Mouse (Mus musculus): ENCODE measurements at regions not wholly inside any gene's neighbourhood (a gene's known extent, or its start where the extent isn't known, plus 50 kb on each side); places are given as distances from the start of the nearest gene placed in this dataset.
A peak's percentile ranks its signal among the peaks of the same experiment; 100 is the strongest.

DNA sequence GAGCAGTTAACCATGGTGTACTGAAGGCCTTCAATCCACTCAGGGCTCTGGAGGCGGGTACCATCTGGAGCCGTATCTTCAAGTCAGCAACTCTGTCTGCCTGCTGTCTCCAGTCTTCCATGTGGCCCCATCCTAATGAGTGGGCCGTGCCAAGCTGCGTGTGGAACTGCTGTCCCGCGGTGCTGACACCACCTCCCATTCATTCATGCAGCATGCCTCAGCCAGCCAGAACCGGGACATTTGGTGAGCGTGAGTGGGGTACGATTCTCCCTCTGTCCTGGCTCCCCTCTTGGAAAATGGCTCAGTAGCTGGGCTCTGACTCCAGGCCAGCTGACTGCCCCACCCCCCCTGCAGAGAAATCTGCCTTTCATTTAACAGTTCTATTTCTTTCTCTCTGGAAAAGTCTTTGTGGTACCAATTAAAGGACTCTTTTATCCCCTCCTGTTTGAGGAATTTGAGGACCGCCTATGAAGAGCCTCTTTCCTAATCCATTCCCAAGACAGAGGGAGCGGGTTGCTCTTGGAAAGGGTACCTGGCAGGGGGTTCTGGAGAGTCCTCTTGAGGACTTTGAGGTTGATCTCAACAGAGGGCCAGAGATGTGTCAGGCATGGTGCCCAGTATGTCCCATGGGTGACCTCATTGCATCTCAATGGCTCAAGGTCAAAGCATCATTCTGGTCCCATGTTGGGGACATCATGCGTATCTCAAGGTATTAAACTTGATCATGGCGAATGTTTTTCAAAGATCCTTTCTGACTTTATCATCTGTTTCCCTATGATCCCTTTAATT lies 55.5 kb upstream of the Brd7 start:
- intact Hi-C loops (cut with DNase I) = no loop called here
- DNase-seq = no peak

DNA sequence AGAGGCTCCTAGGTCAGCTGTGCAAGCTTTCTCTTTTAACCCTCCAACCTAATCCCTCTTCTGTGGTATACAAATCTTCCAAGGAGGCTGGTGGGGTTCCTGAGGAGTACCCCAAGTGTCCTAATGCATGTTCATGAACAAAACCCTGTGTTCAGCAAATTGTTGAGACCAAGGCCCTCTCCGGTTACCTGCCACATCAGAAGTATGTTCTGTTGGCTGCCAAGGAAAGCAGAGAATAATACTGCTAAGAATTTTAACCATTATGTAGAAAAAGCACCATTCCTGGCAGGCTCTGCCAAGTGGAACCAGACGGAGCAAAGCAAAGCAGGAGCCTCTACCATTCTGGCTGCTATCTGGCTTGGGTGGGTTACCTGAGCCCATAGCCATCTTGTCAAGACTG lies 61.3 kb upstream of the Brd7 start:
- intact Hi-C loops (cut with DNase I) = no loop called here
- no peak for DNase-seq

DNA sequence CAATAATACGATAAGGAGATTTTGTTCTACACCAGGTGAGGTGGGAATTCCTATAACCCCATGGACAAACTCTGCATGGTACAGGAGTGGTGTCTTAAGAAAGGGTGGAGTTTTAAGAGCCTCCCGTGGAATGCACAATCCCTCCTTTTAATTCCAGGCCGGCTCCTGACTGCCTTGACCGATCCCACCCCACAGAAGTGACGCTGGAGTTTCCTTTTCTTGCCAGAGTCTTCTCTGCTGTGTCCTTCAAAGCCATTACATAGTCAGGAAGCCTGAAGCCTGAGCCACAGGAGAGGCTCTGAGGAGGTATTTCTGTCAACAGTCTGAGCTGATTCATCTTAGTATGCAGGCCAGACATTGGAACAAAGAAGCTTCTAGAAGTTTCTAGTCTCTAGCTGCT lies 66.6 kb upstream of the Brd7 start:
- intact Hi-C loops (cut with DNase I) = no loop called here
- no peak for DNase-seq

DNA sequence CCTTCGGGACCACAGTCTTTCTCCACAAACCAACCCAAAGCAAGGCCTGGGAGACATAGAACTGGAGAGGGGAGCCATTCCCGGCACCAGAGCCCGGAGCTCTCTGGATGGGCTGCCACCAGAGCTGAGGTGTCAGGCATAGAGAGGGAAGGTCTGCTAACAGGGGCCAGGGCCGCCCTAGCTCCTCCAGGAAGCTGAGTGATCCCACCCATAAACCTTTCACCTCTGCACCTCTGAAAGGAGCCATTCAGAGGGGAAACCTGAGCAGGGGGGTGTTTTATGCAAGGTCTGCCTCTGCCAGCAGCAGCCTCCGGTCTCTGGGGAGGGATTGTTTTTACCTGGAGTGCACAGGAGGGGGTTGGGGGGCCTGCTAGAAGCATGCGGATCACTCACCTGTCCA lies 69.4 kb upstream of the Brd7 start:
- intact Hi-C loops (cut with DNase I) = no loop called here
- DNase-seq = no peak

DNA sequence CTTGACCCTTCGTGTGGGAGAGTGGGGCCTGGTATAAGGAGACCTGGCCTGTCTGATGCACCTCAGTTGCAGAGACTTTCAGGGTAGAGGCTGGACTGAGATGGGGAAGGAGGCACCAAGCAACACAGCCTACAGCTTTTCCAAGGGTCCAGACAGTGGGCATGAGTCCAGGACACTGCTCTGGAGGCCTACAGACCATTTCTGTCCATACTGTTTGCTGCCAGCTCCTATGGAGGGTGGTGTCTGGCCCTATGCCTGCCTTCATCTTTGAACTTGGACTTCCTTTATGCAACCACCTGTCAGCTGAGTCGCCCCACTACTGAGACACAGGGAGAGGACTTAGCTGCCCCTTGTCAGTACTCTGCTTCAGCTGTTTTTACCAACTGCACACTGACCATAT lies 73.7 kb upstream of the Brd7 start:
- intact Hi-C loops (cut with DNase I) = no loop called here
- DNase-seq = no peak

DNA sequence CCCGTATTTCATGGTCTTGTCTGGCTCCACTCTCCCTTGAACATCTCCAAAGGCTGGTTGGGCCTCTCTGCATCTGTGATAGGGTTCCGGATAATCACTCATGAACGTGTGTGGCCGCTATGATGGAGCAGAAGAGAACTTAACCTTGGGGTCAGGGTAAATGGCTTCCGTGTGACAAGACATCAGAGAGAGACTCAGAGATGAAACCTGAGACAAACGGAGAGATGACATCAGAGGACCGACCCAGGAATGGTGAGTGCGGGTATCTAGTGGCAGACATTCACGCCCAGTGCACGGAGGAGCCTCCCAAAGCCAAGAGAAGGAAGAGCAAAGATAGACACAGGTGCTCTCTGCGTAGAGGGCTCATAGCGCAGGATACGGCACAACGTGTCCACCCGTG lies 78.2 kb upstream of the Brd7 start:
- DNase-seq = no peak
- intact Hi-C loops (cut with DNase I) = no loop called here

DNA sequence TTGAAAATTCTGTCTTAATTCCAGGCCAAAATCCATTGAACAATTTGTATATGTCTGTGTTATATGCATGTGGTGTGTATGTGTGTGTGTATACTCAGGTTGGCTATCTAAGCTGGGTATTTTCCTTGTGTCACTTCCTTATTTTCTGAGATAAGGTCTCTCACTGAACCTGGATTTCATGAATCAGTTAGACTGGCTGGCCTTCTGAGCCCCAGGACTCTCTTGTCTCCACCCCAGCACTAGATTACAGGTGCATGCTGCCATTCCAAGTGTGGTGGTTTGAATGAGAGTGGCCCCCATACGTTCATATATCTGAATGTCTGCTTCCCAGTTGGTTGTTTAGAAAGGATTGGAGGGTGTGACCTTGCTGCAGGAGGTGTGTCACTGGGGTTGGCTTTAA lies 77.8 kb upstream of the Nkd1 start:
- DNase-seq = no peak
- intact Hi-C loops (cut with DNase I) = no loop called here

DNA sequence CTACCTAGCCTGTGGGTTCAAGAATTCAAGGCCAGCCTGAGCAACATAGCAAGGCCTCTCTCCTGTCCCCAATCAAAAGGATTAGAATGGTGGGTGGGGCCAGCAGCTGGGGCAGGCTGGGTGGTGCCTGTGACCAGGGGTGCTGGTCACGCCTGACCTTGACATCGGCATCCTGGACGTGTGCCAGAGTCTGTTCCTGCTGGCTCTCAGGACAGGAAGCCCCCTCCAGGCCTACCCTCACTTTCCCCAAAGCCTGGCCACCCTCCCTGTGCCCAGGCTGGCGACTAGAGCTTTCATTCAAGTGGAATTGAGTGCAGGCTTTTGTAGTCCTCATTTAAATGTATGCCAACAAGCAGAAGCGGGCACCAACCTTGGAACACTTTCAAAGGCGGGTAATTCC lies 73.7 kb upstream of the Nkd1 start:
- intact Hi-C loops (cut with DNase I) = no loop called here
- no peak for DNase-seq

DNA sequence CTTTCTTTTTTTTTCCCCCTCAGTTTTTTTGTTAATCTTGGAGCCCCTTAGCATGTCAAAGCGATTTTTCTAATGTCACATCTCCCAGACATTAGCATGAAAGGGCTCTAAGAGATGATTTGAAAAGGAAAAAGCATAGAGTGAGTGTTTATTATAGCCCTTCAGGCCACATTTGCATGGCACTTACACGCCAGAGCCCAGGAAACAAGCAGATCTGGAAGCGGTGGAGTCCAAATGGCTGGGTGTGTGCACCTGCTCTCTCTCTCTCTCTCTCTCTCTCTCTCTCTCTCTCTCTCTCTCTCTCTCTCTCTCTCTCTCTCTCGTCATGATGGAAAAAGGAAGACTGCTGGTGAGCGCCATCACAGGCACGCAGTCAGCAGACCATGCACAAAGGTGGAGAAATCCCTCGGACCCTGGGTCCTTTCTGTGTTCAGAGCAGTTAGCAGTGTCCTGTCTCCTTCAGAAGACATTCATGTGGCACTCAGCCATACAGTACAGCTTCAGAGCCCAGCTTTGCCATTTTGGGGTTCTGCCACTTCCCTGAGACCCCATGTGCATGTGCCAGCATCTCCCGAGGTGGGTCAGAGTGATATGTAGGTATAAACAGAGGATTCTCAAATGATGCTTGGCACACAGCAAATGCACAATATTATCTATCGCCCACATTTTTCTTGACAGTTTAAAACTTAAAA lies 73.2 kb upstream of the Nkd1 start:
- no peak for DNase-seq
- intact Hi-C loops (cut with DNase I) = no loop called here

DNA sequence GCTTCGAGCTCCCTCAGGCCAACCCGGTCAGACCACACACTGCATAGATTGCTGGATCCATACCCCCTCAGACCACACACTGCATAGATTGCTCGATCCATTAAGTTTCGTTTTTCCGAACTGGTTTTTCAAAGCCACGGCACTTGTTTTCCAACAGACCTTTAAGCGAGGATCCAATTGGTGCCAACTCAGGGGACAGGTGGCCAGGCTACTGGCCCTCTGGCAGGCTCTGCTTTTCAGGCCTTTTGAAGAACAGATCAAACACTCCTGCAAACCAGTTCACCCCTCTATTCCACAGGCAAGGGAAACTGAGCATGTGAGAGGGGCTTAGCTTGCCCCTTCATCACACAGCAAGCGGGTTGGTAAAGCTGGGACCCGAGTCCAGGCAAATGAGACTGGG lies 72.2 kb upstream of the Nkd1 start:
- intact Hi-C loops (cut with DNase I) = no loop called here
- no peak for DNase-seq

DNA sequence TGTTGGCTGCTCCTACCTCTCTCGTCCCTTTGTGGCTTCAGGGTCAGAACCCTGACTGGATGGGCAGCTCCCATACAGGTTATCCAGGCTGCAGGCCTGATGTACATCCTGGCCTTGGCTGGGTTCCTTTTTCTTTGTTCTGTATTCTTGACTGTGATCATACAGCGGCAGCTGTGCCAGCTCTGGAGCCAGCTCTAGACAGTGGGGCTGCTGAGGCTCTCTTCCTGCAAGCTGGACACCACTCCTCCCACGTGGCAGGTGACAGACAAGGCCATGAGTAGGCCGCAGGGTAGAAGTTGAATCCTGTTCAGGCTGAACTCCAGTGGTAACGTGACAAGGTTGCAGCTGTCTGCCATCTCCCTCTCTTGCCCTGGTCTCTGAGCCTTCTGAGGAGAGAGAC lies 71.6 kb upstream of the Nkd1 start:
- DNase-seq = no peak
- intact Hi-C loops (cut with DNase I) = no loop called here

DNA sequence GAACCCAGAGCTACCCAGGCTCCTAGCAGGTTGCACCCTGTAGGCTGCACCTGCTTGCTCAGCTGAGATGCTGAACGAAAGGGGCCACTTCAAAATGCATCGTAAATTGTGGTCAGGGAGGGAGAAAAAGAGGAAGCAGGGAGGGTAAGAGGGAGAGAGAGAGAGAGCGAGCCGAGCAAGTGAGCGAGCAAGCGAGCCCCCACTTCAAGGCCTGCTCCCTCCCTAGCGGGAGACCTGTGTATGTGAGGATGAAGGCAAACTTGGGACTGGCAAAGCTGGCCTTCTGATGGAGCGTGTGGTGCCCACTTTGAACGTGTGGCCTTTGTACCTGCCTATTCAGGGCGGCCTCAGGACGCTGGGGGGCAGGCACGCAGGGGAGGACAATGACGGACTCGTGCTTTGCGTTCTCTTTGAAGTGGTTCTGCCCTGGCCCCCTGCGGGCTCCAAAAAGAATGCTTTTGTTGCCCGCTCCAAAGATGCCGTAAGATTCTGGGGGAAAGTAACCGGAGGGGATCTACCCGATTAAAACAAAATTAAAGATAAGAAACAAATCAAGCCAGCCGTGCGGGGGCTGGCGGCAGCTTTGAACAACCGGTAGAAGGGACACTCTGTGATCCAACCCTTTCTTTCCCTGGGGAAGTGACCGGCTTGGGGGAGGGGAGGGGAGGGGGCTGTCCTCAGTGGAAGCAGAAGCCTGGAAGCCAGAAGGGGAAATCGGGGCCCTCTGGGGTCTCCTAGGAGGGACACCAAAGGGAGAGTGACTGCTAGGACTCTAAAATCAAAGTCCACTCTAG lies 70.1 kb upstream of the Nkd1 start:
- intact Hi-C loops (cut with DNase I) = loop anchor here (5.0 to 10.0 kb wide), 2 partner anchors 66 to 164 kb away; no protein-coding TSS in a partner anchor
- no peak for DNase-seq

DNA sequence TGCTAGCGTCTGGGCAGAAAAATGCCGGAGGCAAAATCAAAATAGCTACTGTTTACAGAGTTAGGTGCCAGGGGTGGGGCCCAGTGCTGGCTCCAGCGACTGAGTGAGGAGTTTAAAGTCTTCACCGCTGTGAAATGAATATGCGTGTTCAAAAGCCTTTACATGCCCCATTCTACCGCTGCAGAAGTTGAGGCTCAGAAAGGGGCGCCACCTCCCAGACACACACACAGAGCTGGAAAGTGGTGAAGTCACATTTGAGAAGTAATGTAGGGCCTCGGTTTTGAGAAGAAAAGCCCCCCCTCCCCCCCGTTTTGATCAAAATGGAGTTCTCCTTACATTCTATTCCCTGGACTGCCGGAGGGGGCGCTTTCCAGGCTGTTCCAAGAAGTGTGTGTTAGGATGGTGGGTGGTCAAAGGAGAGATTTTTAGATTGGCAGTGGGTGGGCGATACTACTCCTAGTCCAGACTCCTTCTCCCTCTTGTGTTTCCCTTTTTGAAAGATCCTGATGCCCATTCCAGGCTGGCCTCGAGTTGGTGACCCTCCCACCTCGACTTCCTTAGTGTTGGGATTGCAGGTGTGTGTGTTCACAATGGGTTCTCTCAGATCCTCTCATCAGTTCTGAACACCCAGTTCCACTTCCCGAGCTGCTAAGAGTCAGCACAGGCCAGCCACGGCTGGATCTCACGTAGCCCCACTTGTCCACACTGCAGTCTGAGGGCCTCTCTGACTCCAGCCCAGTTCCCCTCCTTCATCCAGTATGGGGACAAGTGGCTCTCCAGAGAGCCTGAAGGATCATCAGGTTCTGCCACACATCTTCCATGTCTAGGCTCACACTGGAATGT lies 69.3 kb upstream of the Nkd1 start:
- no peak for DNase-seq
- intact Hi-C loops (cut with DNase I) = loop anchor here (5.0 to 10.0 kb wide), 2 partner anchors 65 to 163 kb away; no protein-coding TSS in a partner anchor

DNA sequence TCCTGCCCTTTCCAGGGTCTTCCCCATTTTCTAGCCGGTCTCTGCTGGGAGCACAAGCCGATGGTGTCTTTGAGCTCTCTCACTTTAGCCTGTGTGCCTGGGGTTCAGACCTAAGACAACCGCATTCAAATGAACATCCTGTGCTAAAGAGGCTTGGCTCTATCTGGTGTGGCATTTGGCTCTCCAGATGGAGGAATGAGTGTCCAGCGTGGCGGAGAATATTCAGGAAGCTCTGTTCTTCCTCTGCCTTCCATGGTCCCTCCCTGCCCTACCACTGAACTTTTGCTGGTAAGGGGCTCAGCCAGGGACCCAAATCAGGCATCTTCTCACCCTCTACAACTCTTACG lies 68.7 kb upstream of the Nkd1 start:
- intact Hi-C loops (cut with DNase I) = loop anchor here (5.0 to 10.0 kb wide), 2 partner anchors 65 to 162 kb away; no protein-coding TSS in a partner anchor
- DNase-seq = no peak

DNA sequence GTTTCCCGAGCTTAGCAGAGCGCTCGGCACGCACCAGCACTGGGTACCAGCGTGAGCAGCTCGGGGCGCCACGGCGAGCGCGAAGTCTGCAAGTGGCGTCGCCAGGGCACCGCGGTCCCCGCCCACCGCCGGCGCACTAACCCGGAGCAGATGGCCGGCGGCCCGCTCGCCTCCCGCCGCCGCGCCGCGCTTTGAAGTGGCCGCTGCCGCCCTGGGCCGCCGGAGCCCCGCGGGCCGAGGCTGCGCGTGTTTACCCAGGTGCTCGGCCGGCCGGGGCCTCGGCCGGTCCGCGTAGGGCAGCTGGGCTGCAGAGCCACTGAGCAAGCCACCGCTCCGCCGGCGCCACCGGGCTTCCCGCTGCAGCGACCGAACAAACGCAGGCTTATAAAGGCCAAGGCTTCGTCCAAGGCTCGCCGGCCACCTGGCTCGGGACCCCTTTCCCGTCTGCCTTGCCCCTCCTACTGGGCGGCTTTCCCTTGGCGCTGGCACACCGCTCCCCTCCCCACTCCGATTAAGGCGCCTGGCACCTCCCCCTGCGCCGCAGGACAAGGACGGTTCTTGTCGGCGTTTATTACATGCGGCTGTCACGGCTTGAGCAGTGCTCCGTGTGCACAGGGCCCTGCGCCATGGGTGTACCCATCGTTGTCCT lies 67.0 kb upstream of the Nkd1 start:
- peak in 1 of 2 experiments; percentile 7 for DNase-seq
- intact Hi-C loops (cut with DNase I) = loop anchor here (5.0 to 10.0 kb wide), 2 partner anchors 63 to 161 kb away; no protein-coding TSS in a partner anchor

DNA sequence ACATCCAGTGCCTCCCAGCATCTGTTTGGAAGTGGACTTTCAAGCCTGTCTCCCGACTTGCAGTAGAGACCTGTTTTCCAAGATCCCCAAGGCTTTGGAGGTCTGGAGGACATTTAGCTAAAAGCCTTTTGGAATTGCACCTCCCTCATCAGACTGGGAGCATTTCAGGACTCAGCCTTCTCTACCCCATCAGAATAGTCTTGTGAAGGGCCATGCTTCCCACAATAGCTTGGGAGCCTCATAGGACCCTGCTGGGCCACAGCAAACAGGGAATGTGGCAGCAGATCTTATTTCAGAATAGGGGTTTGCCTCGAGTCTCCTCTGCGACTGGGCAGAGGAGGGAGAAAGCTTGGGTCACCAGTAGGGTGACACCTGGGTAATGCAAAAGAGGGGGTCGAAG lies 66.2 kb upstream of the Nkd1 start:
- DNase-seq = no peak
- intact Hi-C loops (cut with DNase I) = loop anchor here (5.0 to 10.0 kb wide), 2 partner anchors 62 to 160 kb away; no protein-coding TSS in a partner anchor

DNA sequence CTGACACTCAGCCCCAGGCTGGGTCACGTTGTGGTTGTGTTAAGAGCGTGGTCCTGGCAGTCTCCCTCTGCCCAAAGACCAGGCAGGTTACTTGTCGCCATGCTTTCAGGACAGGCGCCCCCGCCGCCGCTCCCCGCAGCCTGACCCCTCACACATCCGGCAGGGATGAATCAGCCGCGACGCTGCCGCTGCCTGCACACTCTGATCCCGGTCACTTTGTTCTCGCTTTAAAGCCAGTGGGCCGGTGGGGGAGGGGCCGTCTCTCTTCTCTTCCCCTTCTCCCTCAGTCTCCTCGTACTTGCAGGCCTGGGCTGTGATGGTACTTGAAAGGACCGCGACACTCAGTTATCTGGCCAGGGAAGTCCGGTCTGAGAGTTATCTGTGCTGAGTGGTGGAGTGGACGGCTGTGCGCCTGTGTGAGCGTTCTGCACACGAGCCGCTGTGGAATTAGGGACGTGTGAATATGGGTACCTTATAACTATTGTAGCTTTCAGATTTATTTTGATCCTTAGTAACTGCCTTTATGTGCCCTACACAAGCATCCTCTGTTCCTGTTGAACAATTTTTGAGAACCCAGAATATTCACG lies 65.6 kb upstream of the Nkd1 start:
- intact Hi-C loops (cut with DNase I) = loop anchor here (10.0 kb wide), 1 partner anchor 159 kb away; no protein-coding TSS in a partner anchor
- no peak for DNase-seq

DNA sequence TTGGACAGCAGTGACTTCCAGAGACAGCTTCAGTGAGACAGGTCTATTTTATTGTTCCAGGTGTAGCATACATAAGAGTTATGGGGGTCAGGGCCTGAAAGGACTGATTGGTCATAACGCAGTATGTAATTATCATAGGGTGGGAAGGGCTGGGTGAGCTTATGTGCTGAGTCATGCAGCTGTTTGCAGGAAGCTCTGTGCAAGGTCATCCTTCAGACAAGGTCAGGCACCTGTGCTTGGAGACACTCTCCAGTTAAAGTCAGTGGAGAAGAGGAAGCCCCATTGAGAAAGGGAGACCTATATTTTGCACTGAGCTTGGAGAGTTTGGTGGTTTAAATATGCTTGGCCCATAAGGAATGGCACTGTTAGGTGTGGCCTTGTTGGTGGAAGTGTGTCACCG lies 62.0 kb upstream of the Nkd1 start:
- no peak for DNase-seq
- intact Hi-C loops (cut with DNase I) = loop anchor here (10.0 kb wide), 1 partner anchor 156 kb away; no protein-coding TSS in a partner anchor

DNA sequence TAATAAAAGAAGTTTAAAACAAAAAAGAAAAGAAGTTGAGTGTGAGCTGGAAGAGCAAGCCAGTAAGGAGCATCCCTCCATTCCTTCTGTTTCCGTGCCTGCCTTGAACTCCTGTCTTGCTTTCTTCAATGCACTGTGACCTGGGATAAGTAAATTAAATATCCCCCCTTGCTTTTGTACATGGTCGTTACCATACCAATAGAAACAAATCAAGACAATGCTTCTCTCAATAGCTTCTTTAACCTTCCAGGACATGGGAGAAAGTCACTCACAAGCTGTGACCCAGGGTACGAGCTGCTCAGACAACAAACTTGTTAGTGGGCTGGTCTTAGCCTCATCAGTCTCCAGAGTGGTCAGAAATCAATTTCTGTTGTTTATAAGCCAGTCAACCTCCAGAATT lies 53.4 kb upstream of the Nkd1 start:
- DNase-seq = no peak
- intact Hi-C loops (cut with DNase I) = no loop called here
